Comparison of ENCODE assay signal across 8 mouse cellular contexts in the genomic region with DNA sequence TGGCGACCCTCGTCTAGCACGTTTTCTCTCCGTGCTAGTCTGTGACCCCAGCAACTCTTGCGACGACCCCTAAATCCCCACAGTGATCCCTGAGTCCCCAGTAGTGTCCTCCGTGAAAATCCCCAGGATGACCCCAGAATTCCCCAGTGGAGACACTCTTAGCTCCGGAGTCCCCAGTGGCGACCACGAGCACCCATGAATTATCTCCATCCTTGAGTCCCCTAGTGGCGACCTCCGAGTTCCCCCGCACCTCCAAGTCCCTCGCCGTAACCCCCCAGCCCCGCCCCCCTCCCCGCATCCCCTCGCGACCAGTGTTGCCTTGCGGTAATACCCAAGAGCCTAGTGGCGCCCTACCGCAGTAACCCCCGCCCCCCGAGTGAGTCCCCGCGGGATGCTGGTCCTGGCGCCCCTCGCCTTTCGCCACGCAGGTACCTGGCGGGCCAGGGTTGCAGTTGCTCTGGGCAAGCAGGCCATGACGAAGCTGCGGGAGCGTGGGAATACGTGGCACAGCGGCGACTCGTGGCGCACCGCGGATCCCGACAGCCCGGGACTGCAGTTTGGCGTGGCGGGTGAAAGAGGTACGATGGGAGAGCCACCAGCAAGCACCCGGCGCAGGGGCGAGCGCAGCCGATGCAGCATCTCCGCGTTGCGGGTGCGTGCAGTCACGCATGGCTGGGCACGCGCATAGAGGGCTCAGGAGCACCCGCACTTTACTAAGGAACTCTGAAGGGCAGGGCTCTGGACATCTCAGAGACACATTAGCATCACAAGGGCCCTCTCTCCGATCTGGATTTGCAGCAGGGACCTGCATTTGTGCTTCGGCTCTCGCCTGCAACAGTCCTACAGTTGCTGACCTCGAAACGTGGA. TPM values are rescaled to one million over a fixed set of nuclear protein-coding genes. Genes with fewer than 3 reads are reported as not detected.
DNase-seq lines count a peak whose midpoint lies in the region; ATAC-seq lines count a peak whose summit lies in the region.

No protein-coding gene starts in this region.

- no peaks in the 10 kb centered on the region for H3K9me3 ChIP-seq in heart, embryonic 15.5 days (replicated peaks)
- no peaks in the 10 kb centered on the region for H3K9me3 ChIP-seq in embryonic facial prominence, embryonic 12.5 days
- no peaks in the 10 kb centered on the region for H3K9me3 ChIP-seq in intestine, embryonic 14.5 days (ENCODE audit: control insufficient read depth, low read length)
- H3K9me3 ChIP-seq in liver, embryonic 16.5 days (replicated peaks; ENCODE audit: control insufficient read depth, low read length), result no peaks in the 10 kb centered on the region
- no peaks in the 10 kb centered on the region for H3K9me3 ChIP-seq in stomach, embryonic 14.5 days (ENCODE audit: control insufficient read depth, low read depth, low read length)

- H3K9ac ChIP-seq in heart, embryonic 15.5 days, result peak overlapping the region; percentile 37; the same call in 1 of the 2 replicates
- peak overlapping the region; percentile 54 for H3K9ac ChIP-seq in embryonic facial prominence, embryonic 12.5 days
- H3K9ac ChIP-seq in intestine, embryonic 14.5 days (ENCODE audit: low read length), result peak overlapping the region; percentile 37; the same call in 1 of the 2 replicates
- H3K9ac ChIP-seq in liver, embryonic 16.5 days (ENCODE audit: low read depth, low read length), result no peak overlapping the region
- H3K9ac ChIP-seq in stomach, embryonic 14.5 days (replicated peaks; ENCODE audit: low read depth, low read length), result no peak overlapping the region

- H3K4me3 ChIP-seq in heart, embryonic 15.5 days, result peak overlapping the region; percentile 50
- H3K4me3 ChIP-seq in embryonic facial prominence, embryonic 12.5 days, result peak overlapping the region; percentile 55
- H3K4me3 ChIP-seq in intestine, embryonic 14.5 days (ENCODE audit: low read depth, low read length), result peak overlapping the region; percentile 46
- peak overlapping the region; percentile 22; the same call in 1 of the 2 replicates for H3K4me3 ChIP-seq in liver, embryonic 16.5 days (ENCODE audit: low read depth, low read length)
- H3K4me3 ChIP-seq in stomach, embryonic 14.5 days (ENCODE audit: low read depth, low read length), result peak overlapping the region; percentile 44

- H3K4me1 ChIP-seq in heart, embryonic 15.5 days (replicated peaks), result peaks cover 14% of the 10 kb centered on the region
- H3K4me1 ChIP-seq in embryonic facial prominence, embryonic 12.5 days, result no peaks in the 10 kb centered on the region
- no peaks in the 10 kb centered on the region; the same call in 1 of the 2 replicates for H3K4me1 ChIP-seq in intestine, embryonic 14.5 days (replicated peaks; ENCODE audit: control insufficient read depth, insufficient read depth, low read length)
- no peaks in the 10 kb centered on the region; the same call in 1 of the 2 replicates for H3K4me1 ChIP-seq in liver, embryonic 16.5 days (ENCODE audit: control insufficient read depth, low read depth, low read length)
- 0 out of 2 replicates have a peak, but pooled peaks cover 3% of the 10 kb centered on the region for H3K4me1 ChIP-seq in stomach, embryonic 14.5 days (ENCODE audit: control insufficient read depth, insufficient read depth, low read length)

- DNase-seq in heart, adult 11 months, result no peak
- DNase-seq in R1 (ENCODE audit: low read depth, low spot score), result peak; percentile 79
- peak; percentile 63 for DNase-seq in intestine, embryonic 14.5 days (ENCODE audit: low spot score)
- DNase-seq in gastrocnemius, postnatal 4 days (ENCODE audit: low spot score in 2 of 2), result no peak

- peak overlapping the region; percentile 95 for H3K4me2 ChIP-seq in heart, embryonic 15.5 days
- peak overlapping the region; percentile 99 for H3K4me2 ChIP-seq in embryonic facial prominence, embryonic 12.5 days (replicated peaks)
- H3K4me2 ChIP-seq in intestine, embryonic 14.5 days (ENCODE audit: low read length), result peak overlapping the region; percentile 97
- peak overlapping the region; percentile 49 for H3K4me2 ChIP-seq in liver, embryonic 16.5 days (ENCODE audit: low read depth, low read length)
- peak overlapping the region; percentile 94 for H3K4me2 ChIP-seq in stomach, embryonic 14.5 days (replicated peaks; ENCODE audit: low read depth, low read length)

- no peaks in the 10 kb centered on the region for H3K36me3 ChIP-seq in heart, embryonic 15.5 days
- no peaks in the 10 kb centered on the region for H3K36me3 ChIP-seq in embryonic facial prominence, embryonic 12.5 days
- no peaks in the 10 kb centered on the region for H3K36me3 ChIP-seq in intestine, embryonic 14.5 days (ENCODE audit: control insufficient read depth, insufficient read depth, low read length)
- no peaks in the 10 kb centered on the region for H3K36me3 ChIP-seq in liver, embryonic 16.5 days (ENCODE audit: control insufficient read depth, insufficient read depth)
- no peaks in the 10 kb centered on the region for H3K36me3 ChIP-seq in stomach, embryonic 14.5 days (ENCODE audit: control insufficient read depth, insufficient read depth, low read length)

- peaks cover 23% of the 10 kb centered on the region for H3K27me3 ChIP-seq in heart, embryonic 15.5 days
- H3K27me3 ChIP-seq in embryonic facial prominence, embryonic 12.5 days, result peaks cover 11% of the 10 kb centered on the region
- peaks cover 35% of the 10 kb centered on the region for H3K27me3 ChIP-seq in intestine, embryonic 14.5 days (replicated peaks; ENCODE audit: control insufficient read depth, insufficient read depth, low read length)
- H3K27me3 ChIP-seq in liver, embryonic 16.5 days (ENCODE audit: control insufficient read depth, insufficient read depth, low read depth, low read length), result peaks cover 21% of the 10 kb centered on the region
- H3K27me3 ChIP-seq in stomach, embryonic 14.5 days (ENCODE audit: control insufficient read depth, insufficient read depth, low read length), result peaks cover 10% of the 10 kb centered on the region; the same call in 1 of the 2 replicates

- H3K27ac ChIP-seq in heart, embryonic 15.5 days, result no peak overlapping the region
- H3K27ac ChIP-seq in embryonic facial prominence, embryonic 12.5 days, result no peak overlapping the region
- no peak overlapping the region for H3K27ac ChIP-seq in intestine, embryonic 14.5 days (ENCODE audit: low read depth)
- H3K27ac ChIP-seq in liver, embryonic 16.5 days (ENCODE audit: low read length), result no peak overlapping the region
- no peak overlapping the region for H3K27ac ChIP-seq in stomach, embryonic 14.5 days (ENCODE audit: low read length)

- WGBS in heart, embryonic 15.5 days, result 6% methylated on average over 64 of the region's 64 CpGs
- WGBS in embryonic facial prominence, embryonic 12.5 days, result under 1% methylated on average over 64 of the region's 64 CpGs
- WGBS in intestine, embryonic 14.5 days, result 9% methylated on average over 64 of the region's 64 CpGs
- 9% methylated on average over 63 of the region's 64 CpGs for WGBS in liver, embryonic 16.5 days (ENCODE audit: insufficient replicate concordance)
- WGBS in stomach, embryonic 14.5 days, result 6% methylated on average over 64 of the region's 64 CpGs

- peak; percentile 11 for ATAC-seq in heart, embryonic 15.5 days (replicated peaks; ENCODE audit: insufficient number of reproducible peaks, insufficient read depth, low FRiP score, low read depth)
- ATAC-seq in embryonic facial prominence, embryonic 12.5 days (ENCODE audit: insufficient number of reproducible peaks, insufficient read depth, low FRiP score, low TSS enrichment), result 0 out of 2 replicates have a peak, but pooled peaks have one; percentile 11
- 0 out of 2 replicates have a peak, but pooled peaks have one; percentile 21 for ATAC-seq in intestine, embryonic 14.5 days (replicated peaks; ENCODE audit: low FRiP score, low TSS enrichment, low read depth)
- no peak for ATAC-seq in liver, embryonic 16.5 days (ENCODE audit: low read depth)
- ATAC-seq in stomach, embryonic 14.5 days (ENCODE audit: insufficient number of reproducible peaks, insufficient read depth, low FRiP score, low read depth), result peak; percentile 57; the same call in 1 of the 2 replicates

RNA-seq across cellular contexts. Expression of a gene that starts 27.6 kb away (rescaled TPM):
- polyA plus RNA-seq in heart, embryonic 15.5 days (2015; fragmentation: Nextera tagmentation; extraction: Ambion mirVana), result 3.3 and 6.7 TPM in 2 replicates
- 46.8 and 51.8 TPM in 2 replicates for polyA plus RNA-seq in embryonic facial prominence, embryonic 12.5 days (2016; fragmentation: Nextera tagmentation; extraction: Ambion mirVana)
- polyA plus RNA-seq in intestine, embryonic 14.5 days (2014; fragmentation: Nextera tagmentation; extraction: Ambion mirVana), result 9.1 and 11.1 TPM in 2 replicates
- polyA plus RNA-seq in liver, embryonic 16.5 days (2015; fragmentation: Nextera tagmentation; extraction: Ambion mirVana), result 0.96 and 1.2 TPM in 2 replicates
- polyA plus RNA-seq in stomach, embryonic 14.5 days (2014; fragmentation: Nextera tagmentation; extraction: Ambion mirVana), result 10.9 and 11.8 TPM in 2 replicates
- 10 to 100 TPM; 18.9 to 23.5 TPM for total RNA-seq in gastrocnemius, postnatal 4 days (2021)

Comparison
In these comparisons a context has a peak if more than half of its experiments do, and no peak if none do; other contexts are left out.
1. H3K4me2 ChIP-seq: peak in every context shown above with its lines; median percentile 99 in embryonic facial prominence, embryonic 12.5 days; 97 in intestine, embryonic 14.5 days; 95 in heart, embryonic 15.5 days; 94 in stomach, embryonic 14.5 days; 49 in liver, embryonic 16.5 days.
2. H3K9ac ChIP-seq: peak in heart, embryonic 15.5 days (single experiment), embryonic facial prominence, embryonic 12.5 days (single experiment) and intestine, embryonic 14.5 days (single experiment); none in liver, embryonic 16.5 days (single experiment) and stomach, embryonic 14.5 days (single experiment).
3. DNase-seq: peak in R1 (single experiment) and intestine, embryonic 14.5 days (single experiment); none in heart, adult 11 months (single experiment) and gastrocnemius, postnatal 4 days (0 of 2).
4. Peak in every context shown above with its lines, with median percentiles within 50 percentile points of each other: H3K4me3 ChIP-seq.